Mouse (Mus musculus) limb, embryonic 11.5 days (tissue): ENCODE results near the gene Snx30. TPM values are rescaled to one million over a fixed set of nuclear protein-coding genes. Genes with fewer than 3 reads are reported as not detected.

ENCODE experiments used
- ATAC-seq: fragments of 200-750 bp; cut with Nextera tagmentation; 2 replicates; pipeline ENCODE4 v1.8.0; 2017; ENCODE audit warnings: low read depth; ENCODE audit not compliant: insufficient number of reproducible peaks, low FRiP score, low TSS enrichment
- DNase-seq: peaks from one replicate; pipeline ENCODE4 v3.0.0-alpha.2; 2015; ENCODE audit warnings: low spot score
- H3K27ac ChIP-seq: fragments of 300-500 bp; sonication (generic); replicated peaks from 2 replicates; pipeline ENCODE4 v1.5.1; 2014; ENCODE audit warnings: low read depth, mild to moderate bottlenecking, low read length
- H3K27me3 ChIP-seq: fragments of 300-500 bp; sonication (generic); 2 replicates; pipeline ENCODE4 v1.6.1; 2014; ENCODE audit warnings: mild to moderate bottlenecking, low read length, mixed read lengths; ENCODE audit not compliant: control insufficient read depth, insufficient read depth
- H3K36me3 ChIP-seq: fragments of 300-500 bp; sonication (generic); 2 replicates; pipeline ENCODE4 v1.6.1; 2014; ENCODE audit warnings: mild to moderate bottlenecking, low read length, moderate library complexity, mixed read lengths; ENCODE audit not compliant: control insufficient read depth, insufficient read depth
- H3K4me1 ChIP-seq: fragments of 300-500 bp; sonication (generic); 2 replicates; pipeline ENCODE4 v1.6.1; 2014; ENCODE audit warnings: low read length, mixed read lengths; ENCODE audit not compliant: control insufficient read depth, insufficient read depth
- H3K4me2 ChIP-seq: fragments of 300-500 bp; sonication (generic); 2 replicates; pipeline ENCODE4 v1.6.1; 2014; ENCODE audit warnings: low read depth, mild to moderate bottlenecking, moderate library complexity; ENCODE audit not compliant: severe bottlenecking
- H3K4me3 ChIP-seq: fragments of 300-500 bp; sonication (generic); 2 replicates; pipeline ENCODE4 v1.5.1; 2014; ENCODE audit warnings: low read depth, low read length
- H3K9ac ChIP-seq: fragments of 300-500 bp; sonication (generic); 2 replicates; pipeline ENCODE4 v1.6.1; 2014; ENCODE audit warnings: mild to moderate bottlenecking, low read length
- H3K9me3 ChIP-seq: fragments of 300-500 bp; sonication (generic); 2 replicates; pipeline ENCODE4 v1.6.1; 2016; ENCODE audit warnings: low read length; ENCODE audit not compliant: control insufficient read depth
- WGBS: fragments of 180-500 bp; shearing (Covaris S2); extraction: QIAGEN DNeasy Blood & Tissue Kit; methylation state at CpG from one replicate; pipeline ENCODE4 v1.1.7; 2014; 5-methylcytosine and 5-hydroxymethylcytosine counted together
- polyA plus RNA-seq: library from polyadenylated mRNA; unstranded; fragments of >200 nt; fragmentation: Nextera tagmentation; extraction: Ambion mirVana; gene quantifications from 2 replicates; pipeline ENCODE4 v1.2.1, GENCODE M21; 2014

Gene Snx30
- polyA plus RNA-seq, 1 experiment from 2014 or later = 6.4 TPM

- H3K36me3 ChIP-seq = no peaks in the 10 kb centered on the region
- H3K27me3 ChIP-seq = no peaks in the 10 kb centered on the region
- ATAC-seq = no peak
- H3K4me2 ChIP-seq = no peak overlapping the region
- no peak overlapping the region for H3K4me3 ChIP-seq
- no peak for DNase-seq
- H3K4me1 ChIP-seq = no peaks in the 10 kb centered on the region
- WGBS = 66% methylated on average over 4 of the region's 4 CpGs
- H3K9ac ChIP-seq = no peak overlapping the region
- H3K9me3 ChIP-seq = no peaks in the 10 kb centered on the region
- H3K27ac ChIP-seq = no peak overlapping the region
These were observed 2.8 kb upstream of the Snx30 start for GRCm38 (mm10) chr4:59802792-59803191.

DNA sequence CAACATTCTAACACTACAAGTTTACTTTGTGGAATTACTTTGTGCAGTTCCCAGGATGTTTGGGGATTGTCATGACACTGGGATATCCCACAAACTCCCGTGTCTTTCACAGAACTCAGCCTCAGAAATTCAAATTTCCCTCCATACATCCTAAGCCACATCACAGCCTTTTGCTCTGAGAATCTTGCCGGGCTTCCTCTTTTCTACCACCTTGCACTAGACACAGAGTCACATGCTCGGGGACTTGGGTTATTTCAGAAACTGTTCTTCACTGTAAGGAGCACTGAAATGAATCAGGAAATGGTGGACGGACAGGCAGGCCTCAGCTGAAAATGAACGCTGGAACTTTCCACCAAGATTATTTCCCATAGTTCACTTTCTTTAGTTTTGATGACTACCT is 2.3 kb upstream of the Snx30 start:
- 83% methylated on average over 5 of the region's 5 CpGs for WGBS
- H3K27me3 ChIP-seq = no peaks in the 10 kb centered on the region

GRCm38 (mm10) chr4:59804754-59805153 is 886 bp upstream of the Snx30 start:
- 88% methylated on average over 1 of the region's 1 CpGs for WGBS
- H3K27me3 ChIP-seq = no peaks in the 10 kb centered on the region
- no peak overlapping the region for H3K27ac ChIP-seq
- no peaks in the 10 kb centered on the region for H3K4me1 ChIP-seq
- no peaks in the 10 kb centered on the region for H3K9me3 ChIP-seq
- H3K4me3 ChIP-seq = no peak overlapping the region
- DNase-seq (no peak), ATAC-seq (no peak)
- H3K36me3 ChIP-seq = no peaks in the 10 kb centered on the region
- H3K9ac ChIP-seq = no peak overlapping the region
- H3K4me2 ChIP-seq = peak overlapping the region; percentile 99

More for the DNA sequence above, 2.3 kb upstream of the Snx30 start:
- H3K4me1 ChIP-seq = no peaks in the 10 kb centered on the region
- DNase-seq (no peak), ATAC-seq (no peak)
- H3K36me3 ChIP-seq = no peaks in the 10 kb centered on the region
- no peak overlapping the region for H3K27ac ChIP-seq
- no peak overlapping the region for H3K4me3 ChIP-seq
- no peak overlapping the region for H3K4me2 ChIP-seq
- no peak overlapping the region for H3K9ac ChIP-seq
- H3K9me3 ChIP-seq = no peaks in the 10 kb centered on the region

DNA sequence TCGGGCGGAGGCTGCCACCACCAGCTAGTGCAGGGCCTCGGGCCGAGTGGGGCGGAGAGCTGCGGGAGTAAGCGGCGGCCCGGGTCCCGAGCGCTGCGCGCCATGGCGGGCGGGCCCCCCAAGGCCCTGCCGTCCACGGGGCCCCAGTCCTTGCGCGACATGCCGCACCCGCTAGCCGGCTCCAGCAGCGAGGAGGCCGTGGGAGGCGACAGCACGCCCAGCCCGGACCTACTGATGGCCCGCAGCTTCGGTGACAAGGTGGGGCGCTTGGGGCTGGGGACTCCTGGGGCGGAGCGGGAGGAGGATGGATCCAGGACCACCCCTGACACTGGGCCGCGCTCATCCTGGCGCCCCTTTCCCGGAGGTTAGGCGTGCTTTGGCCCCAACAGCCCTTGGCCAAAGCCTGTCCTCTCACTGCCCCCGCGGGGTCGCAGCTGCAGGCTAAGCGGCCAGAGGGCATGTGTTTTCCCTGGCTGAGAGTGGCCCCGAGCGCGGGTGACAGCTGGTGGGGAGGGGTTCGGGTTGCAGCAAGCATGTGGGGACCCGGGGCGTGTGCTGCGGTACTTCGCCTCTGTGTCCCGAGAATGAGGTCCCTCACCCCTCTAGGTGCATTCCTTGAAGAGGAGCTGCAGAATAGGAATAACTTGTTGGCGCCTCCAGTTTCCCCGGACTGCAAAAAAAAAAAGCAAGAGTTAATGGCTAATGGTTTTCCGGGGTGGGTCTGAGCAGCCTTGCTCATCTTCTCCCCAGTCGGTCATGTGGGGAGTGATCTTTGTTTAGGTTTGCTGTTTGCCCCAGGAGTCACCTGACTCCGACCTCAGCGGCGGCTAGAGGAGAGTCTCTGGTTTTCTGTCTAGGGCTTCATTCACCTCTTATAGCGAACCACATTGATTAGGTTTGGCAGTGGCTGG is 583 bp downstream of the Snx30 start:
- ATAC-seq (peak; percentile 63), DNase-seq (peak; percentile 53)
- Histone ChIP-seq H3K4me1 (no peaks in the 10 kb centered on the region), H3K9ac (peak overlapping the region; percentile 74), H3K27ac (0 out of 2 replicates have a peak overlapping the region, but pooled peaks have one; percentile 14), H3K9me3 (no peaks in the 10 kb centered on the region), H3K4me2 (peak overlapping the region; percentile 99), H3K27me3 (no peaks in the 10 kb centered on the region), H3K4me3 (peak overlapping the region; percentile 86), H3K36me3 (no peaks in the 10 kb centered on the region)
- 0% methylated on average over 49 of the region's 58 CpGs for WGBS

DNA sequence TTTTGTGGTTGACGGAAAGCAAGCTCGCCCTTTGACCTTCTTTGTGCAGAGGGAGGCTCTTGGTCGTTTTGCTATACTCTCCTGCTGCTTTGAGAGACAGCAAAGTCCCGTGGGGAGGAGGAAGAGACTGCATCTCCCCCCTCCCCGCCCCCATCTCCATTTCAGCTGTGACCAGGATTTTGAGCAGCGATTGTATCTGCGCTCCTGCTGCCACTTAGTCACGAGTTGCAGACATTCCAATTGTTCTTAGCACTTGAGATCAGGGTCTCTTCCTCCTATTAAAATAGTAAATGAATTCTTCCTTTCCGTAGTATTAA is 1.2 kb downstream of the Snx30 start:
- Histone ChIP-seq H3K27me3 (no peaks in the 10 kb centered on the region), H3K4me1 (no peaks in the 10 kb centered on the region), H3K9me3 (no peaks in the 10 kb centered on the region), H3K36me3 (no peaks in the 10 kb centered on the region), H3K4me2 (peak overlapping the region; percentile 99), H3K9ac (no peak overlapping the region), H3K27ac (no peak overlapping the region), H3K4me3 (peak overlapping the region; percentile 86)
- 11% methylated on average over 9 of the region's 9 CpGs for WGBS
- no peak for DNase-seq
- no peak for ATAC-seq

DNA sequence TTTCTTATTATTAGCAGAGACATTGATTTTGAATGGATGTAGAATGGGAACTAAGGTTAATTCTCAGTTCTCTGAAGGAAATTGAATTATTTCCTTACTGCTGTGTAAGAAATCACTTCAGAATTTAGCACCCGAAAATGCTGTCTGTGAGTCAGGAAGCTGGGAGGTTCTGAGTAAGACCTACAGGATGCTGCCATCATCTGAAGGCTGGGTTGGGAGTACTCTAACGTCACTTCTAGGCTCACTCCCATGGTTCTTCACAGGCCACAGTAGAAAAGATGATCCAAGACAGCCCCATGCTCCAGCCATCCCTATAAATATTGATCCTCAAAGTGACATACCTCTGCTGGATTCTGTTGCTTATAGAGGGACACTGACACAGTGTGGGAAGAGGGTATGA is 1.9 kb downstream of the Snx30 start:
- 80% methylated on average over 2 of the region's 2 CpGs for WGBS
- Histone ChIP-seq H3K27ac (no peak overlapping the region), H3K9ac (no peak overlapping the region), H3K27me3 (no peaks in the 10 kb centered on the region), H3K9me3 (no peaks in the 10 kb centered on the region), H3K4me2 (no peak overlapping the region), H3K4me3 (no peak overlapping the region), H3K4me1 (no peaks in the 10 kb centered on the region), H3K36me3 (no peaks in the 10 kb centered on the region)
- no peak for ATAC-seq
- DNase-seq = no peak

DNA sequence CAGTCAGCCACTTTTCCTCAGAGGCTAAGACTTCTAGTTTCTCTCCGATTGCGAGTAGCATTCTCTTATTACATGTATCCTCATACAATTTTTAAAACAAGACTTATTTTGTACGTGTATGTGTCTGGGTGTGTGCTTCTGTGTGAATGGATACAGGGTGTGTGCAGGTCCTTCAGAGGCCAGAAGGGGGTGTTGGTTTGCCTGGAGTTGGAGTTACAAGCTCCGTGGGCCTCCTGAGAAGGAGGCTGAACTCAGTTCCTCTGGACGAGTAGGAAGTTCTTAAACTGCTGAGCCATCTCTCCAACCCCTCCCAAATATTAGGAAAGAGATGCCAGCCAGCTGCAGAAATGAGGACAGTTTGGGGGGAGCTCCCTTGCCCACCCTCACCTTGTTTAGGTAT is 2.8 kb downstream of the Snx30 start:
- no peak overlapping the region for H3K9ac ChIP-seq
- no peaks in the 10 kb centered on the region for H3K4me1 ChIP-seq
- no peak overlapping the region for H3K4me3 ChIP-seq
- DNase-seq = no peak
- no peak overlapping the region for H3K27ac ChIP-seq
- H3K9me3 ChIP-seq = no peaks in the 10 kb centered on the region
- no peak overlapping the region for H3K4me2 ChIP-seq
- ATAC-seq = no peak
- H3K36me3 ChIP-seq = no peaks in the 10 kb centered on the region
- 86% methylated on average over 5 of the region's 5 CpGs for WGBS
- no peaks in the 10 kb centered on the region for H3K27me3 ChIP-seq

- Histone ChIP-seq H3K36me3 (no peaks in the 10 kb centered on the region), H3K9me3 (no peaks in the 10 kb centered on the region), H3K27ac (no peak overlapping the region), H3K27me3 (no peaks in the 10 kb centered on the region), H3K4me3 (no peak overlapping the region), H3K9ac (no peak overlapping the region), H3K4me1 (0 out of 2 replicates have a peak, but pooled peaks cover under 1% of the 10 kb centered on the region), H3K4me2 (no peak overlapping the region)
- DNase-seq (no peak), ATAC-seq (no peak)
- WGBS = 68% methylated on average over 7 of the region's 7 CpGs
These were observed 8.5 kb downstream of the Snx30 start for GRCm38 (mm10) chr4:59814094-59814493.
